Mouse (Mus musculus) kidney, postnatal 14 days (tissue): Measurements from ENCODE around the gene Olfr1298.

Source experiments
- DNase-seq: peaks from one replicate; pipeline ENCODE4 v3.0.0; 2022; ENCODE audit warnings: mixed read lengths

The Olfr1298 gene

DNA sequence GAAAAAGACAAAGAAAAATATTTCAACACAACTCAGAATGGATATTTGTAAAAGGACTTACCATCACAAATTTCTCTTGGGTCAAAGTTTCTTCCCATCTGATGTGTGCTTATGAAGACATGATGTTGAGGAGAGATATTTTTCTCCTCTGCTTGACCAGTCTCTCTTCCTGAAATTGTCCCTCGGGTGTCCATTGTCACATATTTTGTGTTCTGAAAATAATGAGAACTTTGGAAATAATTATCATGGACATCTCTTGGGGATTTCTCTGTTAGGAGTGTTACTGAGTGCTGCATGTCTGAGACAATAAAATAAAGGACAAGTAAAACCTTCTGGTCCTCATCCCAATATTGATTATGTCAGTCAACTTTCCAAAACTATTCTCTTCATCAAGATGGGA is at the start of gene Olfr1298:
Olfr1298 (minus strand) TSS at position 101 of the 400 bp plus-strand sequence.
- no peak for DNase-seq

DNA sequence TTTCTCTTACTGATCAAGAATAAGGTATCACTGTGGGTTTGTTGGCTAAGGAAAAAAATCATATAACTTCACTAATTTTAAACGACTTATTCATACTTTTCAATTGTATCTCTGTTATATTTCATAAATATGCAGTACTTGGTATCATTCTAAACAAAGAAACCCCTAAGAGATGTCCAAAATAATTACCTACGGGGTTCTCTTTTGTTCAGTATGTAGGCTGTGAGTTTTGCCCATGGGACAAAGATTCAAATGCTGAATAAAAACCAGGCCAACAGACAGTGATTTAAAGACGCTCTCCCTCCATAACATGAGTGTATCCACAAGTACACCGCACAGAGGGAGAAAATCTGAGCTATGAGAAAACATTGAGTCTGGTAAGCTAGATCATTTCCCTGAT is 12.1 kb upstream of the Olfr1298 start, which contains the start of gene Olfr1299:
Olfr1299 (plus strand) TSS at position 301 of the 400 bp plus-strand sequence.
- no peak for DNase-seq

DNA sequence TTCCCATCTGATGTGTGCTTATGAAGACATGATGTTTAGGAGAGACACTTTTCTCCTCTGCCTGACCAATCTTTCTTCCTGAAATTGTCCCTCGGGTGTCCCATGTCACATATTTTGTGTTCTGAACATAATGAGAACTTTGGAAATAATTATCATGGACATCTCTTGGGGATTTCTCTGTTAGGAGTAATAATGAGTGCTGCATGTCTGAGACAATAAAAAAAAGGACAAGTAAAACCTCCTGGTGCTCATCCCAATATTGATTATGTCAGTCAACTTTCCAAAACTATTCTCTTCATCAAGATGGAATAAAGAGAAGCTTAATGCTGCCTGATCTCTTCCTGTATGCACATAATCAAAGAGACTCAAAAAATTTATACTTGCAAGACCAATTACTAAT is 22.6 kb downstream of the Olfr1298 start, which contains the start of gene Olfr1297:
Olfr1297 (minus strand) TSS at position 101 of the 400 bp plus-strand sequence.
- DNase-seq = no peak
